Mouse (Mus musculus): Measurements from ENCODE around the gene Nek9. TPM values are rescaled to one million over a fixed set of nuclear protein-coding genes. Genes with fewer than 3 reads are reported as not detected.
A peak's percentile ranks its signal among the peaks of the same experiment; 100 is the strongest.

Gene Nek9
- polyA plus RNA-seq, 1 experiment from 2014 or later = 13.2 TPM

DNA sequence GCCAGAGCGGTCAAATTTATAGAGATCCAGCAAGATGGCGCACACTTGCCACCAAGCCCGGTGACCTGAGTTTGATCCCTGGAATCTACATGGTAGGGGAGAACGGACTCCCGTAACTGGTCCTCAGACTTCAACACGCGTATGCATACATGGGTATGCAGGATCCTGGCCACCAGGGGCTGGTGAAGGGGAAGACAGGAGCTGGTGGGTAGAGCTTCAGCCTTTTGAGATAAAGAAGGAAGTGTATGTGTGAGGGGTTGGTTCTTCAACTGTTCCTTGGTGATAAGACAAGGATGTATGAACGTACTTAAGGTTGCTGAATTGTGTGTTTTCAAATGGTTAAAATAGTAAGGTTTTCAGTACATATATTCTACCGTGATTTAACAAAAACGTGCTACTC, 60.2 kb downstream of the Nek9 start:
- no peaks in the 10 kb centered on the region for H3K9me3 ChIP-seq (ENCODE audit: control insufficient read depth, low read length)
- ATAC-seq = no peak
- no peak overlapping the region for H3K9ac ChIP-seq (replicated peaks; ENCODE audit: low read depth, low read length)
- H3K4me2 ChIP-seq (ENCODE audit: low read length) = no peak overlapping the region
- no peaks in the 10 kb centered on the region for H3K36me3 ChIP-seq (ENCODE audit: control insufficient read depth, insufficient read depth)
- WGBS = 95% methylated on average over 10 of the region's 10 CpGs
- H3K27me3 ChIP-seq (replicated peaks; ENCODE audit: control insufficient read depth, insufficient read depth, low read length) = no peaks in the 10 kb centered on the region
- H3K27ac ChIP-seq (ENCODE audit: low read length) = no peak overlapping the region
- no peak overlapping the region for H3K4me3 ChIP-seq (replicated peaks; ENCODE audit: low read length)
- peaks cover 9% of the 10 kb centered on the region for H3K4me1 ChIP-seq (replicated peaks; ENCODE audit: control insufficient read depth, insufficient read depth, low read length)

DNA sequence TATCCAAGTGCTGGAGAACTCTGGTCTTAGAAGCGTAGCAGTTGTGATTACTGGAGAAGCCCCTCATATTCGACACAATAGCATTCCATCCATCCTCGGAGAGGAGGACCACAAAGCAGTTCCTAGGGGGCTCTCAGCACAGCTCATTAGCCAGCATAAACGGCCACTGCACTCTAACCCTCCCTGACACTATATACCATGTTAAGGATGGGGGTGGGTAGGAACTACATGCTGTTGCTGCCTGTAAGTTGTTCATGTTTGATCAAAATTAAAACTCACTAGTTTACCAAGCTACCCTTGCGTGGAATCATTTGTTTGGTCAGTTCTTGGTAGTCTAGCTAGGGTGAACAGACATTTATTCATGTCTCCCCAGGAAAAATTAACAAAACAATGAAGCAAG, 62.9 kb downstream of the Nek9 start:
- Histone ChIP-seq H3K4me1 (replicated peaks; ENCODE audit: control insufficient read depth, insufficient read depth, low read length) (peaks cover 9% of the 10 kb centered on the region), H3K9me3 (ENCODE audit: control insufficient read depth, low read length) (no peaks in the 10 kb centered on the region), H3K4me2 (ENCODE audit: low read length) (no peak overlapping the region), H3K27ac (ENCODE audit: low read length) (no peak overlapping the region), H3K27me3 (replicated peaks; ENCODE audit: control insufficient read depth, insufficient read depth, low read length) (no peaks in the 10 kb centered on the region), H3K4me3 (replicated peaks; ENCODE audit: low read length) (no peak overlapping the region), H3K36me3 (ENCODE audit: control insufficient read depth, insufficient read depth) (no peaks in the 10 kb centered on the region), H3K9ac (replicated peaks; ENCODE audit: low read depth, low read length) (no peak overlapping the region)
- whole genome bisulfite sequencing = 58% methylated on average over 5 of the region's 5 CpGs
- no peak for ATAC-seq

- Histone ChIP-seq H3K9ac (replicated peaks; ENCODE audit: low read depth, low read length) (no peak overlapping the region), H3K36me3 (ENCODE audit: control insufficient read depth, insufficient read depth) (no peaks in the 10 kb centered on the region), H3K4me2 (ENCODE audit: low read length) (no peak overlapping the region), H3K4me1 (replicated peaks; ENCODE audit: control insufficient read depth, insufficient read depth, low read length) (peaks cover 3% of the 10 kb centered on the region; the same call in 1 of the 2 replicates), H3K4me3 (replicated peaks; ENCODE audit: low read length) (no peak overlapping the region), H3K9me3 (ENCODE audit: control insufficient read depth, low read length) (0 out of 2 replicates have a peak, but pooled peaks cover 3% of the 10 kb centered on the region), H3K27me3 (replicated peaks; ENCODE audit: control insufficient read depth, insufficient read depth, low read length) (no peaks in the 10 kb centered on the region), H3K27ac (ENCODE audit: low read length) (no peak overlapping the region)
- WGBS = 95% methylated on average over 10 of the region's 10 CpGs
- ATAC-seq = no peak
Observed at GRCm38 (mm10) chr12:85273508-85273907, 65.7 kb downstream of the Nek9 start.

DNA sequence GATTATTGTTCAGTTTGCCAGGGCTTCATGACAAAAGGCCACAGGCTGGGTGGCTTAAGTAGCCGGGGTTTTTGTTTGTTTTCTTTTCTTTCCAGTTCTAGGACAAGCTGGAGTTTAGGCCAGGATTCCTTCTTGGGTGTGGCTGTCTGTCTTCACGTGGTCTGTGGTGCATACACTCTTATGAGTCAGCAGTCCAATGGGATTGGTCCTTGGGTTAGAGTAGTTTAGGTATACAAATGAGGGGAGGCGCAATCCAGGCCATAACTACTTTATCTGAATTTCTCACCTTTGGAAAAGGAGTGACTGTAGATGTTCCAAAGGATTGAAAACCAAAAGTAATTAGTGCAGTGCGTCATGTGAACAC, 67.3 kb downstream of the Nek9 start:
- Histone ChIP-seq H3K4me1 (replicated peaks; ENCODE audit: control insufficient read depth, insufficient read depth, low read length) (peaks cover 3% of the 10 kb centered on the region; the same call in 1 of the 2 replicates), H3K36me3 (ENCODE audit: control insufficient read depth, insufficient read depth) (no peaks in the 10 kb centered on the region), H3K9ac (replicated peaks; ENCODE audit: low read depth, low read length) (no peak overlapping the region), H3K27ac (ENCODE audit: low read length) (no peak overlapping the region), H3K9me3 (ENCODE audit: control insufficient read depth, low read length) (0 out of 2 replicates have a peak, but pooled peaks cover 3% of the 10 kb centered on the region), H3K27me3 (replicated peaks; ENCODE audit: control insufficient read depth, insufficient read depth, low read length) (no peaks in the 10 kb centered on the region), H3K4me2 (ENCODE audit: low read length) (no peak overlapping the region), H3K4me3 (replicated peaks; ENCODE audit: low read length) (no peak overlapping the region)
- WGBS = 73% methylated on average over 4 of the region's 4 CpGs
- ATAC-seq = no peak

DNA sequence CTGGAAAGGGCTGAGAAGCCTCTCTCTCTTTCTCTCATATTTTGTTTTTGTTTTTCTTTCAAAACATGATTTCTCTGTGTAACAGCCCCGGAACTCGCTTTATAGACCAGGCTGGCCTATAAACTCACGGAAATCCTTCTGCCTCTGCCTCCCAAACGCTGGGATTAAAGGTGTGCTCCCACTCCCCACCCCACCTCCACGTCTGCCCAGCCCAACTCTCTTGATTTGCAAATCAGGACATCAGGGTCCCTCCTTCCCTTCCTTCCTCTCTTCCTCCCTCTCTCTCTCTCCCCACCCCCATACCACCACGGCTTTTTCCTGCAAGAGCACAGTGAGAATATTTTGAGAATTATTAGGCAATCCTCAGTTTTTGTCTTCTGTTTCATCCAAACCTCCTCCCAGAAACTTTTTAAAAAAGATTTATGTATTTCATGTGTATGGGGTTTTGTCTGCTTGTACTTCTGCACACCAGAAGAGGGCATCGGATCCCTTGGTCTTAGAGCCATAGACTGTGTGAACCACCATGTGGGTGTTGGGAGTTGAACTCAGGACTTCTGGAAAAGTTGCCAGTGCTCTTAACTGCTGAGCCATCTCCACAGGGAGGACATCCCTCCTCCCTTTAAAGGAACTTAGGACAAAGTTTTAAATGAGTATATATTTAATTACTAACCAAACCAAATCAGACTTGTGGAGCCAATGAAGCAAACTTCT, 67.9 kb downstream of the Nek9 start:
- no peak overlapping the region for H3K9ac ChIP-seq (replicated peaks; ENCODE audit: low read depth, low read length)
- no peak for ATAC-seq
- H3K4me3 ChIP-seq (replicated peaks; ENCODE audit: low read length) = no peak overlapping the region
- peaks cover 3% of the 10 kb centered on the region; the same call in 1 of the 2 replicates for H3K4me1 ChIP-seq (replicated peaks; ENCODE audit: control insufficient read depth, insufficient read depth, low read length)
- H3K4me2 ChIP-seq (ENCODE audit: low read length) = no peak overlapping the region
- H3K9me3 ChIP-seq (ENCODE audit: control insufficient read depth, low read length) = 0 out of 2 replicates have a peak, but pooled peaks cover 3% of the 10 kb centered on the region
- H3K27ac ChIP-seq (ENCODE audit: low read length) = no peak overlapping the region
- H3K36me3 ChIP-seq (ENCODE audit: control insufficient read depth, insufficient read depth) = no peaks in the 10 kb centered on the region
- 79% methylated on average over 7 of the region's 7 CpGs for WGBS
- no peaks in the 10 kb centered on the region for H3K27me3 ChIP-seq (replicated peaks; ENCODE audit: control insufficient read depth, insufficient read depth, low read length)

DNA sequence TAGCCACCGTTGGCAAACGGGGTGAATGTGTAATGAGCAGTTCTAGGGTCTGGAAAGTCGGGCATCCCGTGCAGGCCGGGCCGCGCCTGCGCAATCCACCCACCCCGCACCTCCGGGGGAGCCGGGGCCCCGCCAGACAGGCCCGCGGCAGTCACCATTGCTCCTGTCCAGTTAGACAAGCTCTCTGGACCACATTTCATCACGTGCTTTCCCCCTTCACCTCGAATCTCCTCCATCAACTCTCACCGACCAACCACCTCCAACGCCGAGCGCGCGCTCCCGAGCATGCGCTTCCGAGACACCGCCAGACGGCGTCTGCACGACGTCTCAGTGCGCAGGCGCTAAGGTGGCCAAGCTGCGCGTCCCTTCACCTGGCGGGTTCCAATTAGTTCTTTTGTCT, 68.8 kb downstream of the Nek9 start, which contains the start of gene Mlh3:
Gene Mlh3, minus strand, starts transcription at position 281 of the 400 bp plus-strand sequence.
- Histone ChIP-seq H3K4me3 (replicated peaks; ENCODE audit: low read length) (peak within 1 kb of the TSS; percentile 73), H3K9ac (replicated peaks; ENCODE audit: low read depth, low read length) (peak within 1 kb of the TSS; percentile 87), H3K4me2 (ENCODE audit: low read length) (peak within 1 kb of the TSS; percentile 70), H3K36me3 (ENCODE audit: control insufficient read depth, insufficient read depth) (no peaks in the 10 kb centered on the region), H3K4me1 (replicated peaks; ENCODE audit: control insufficient read depth, insufficient read depth, low read length) (peaks cover 3% of the 10 kb centered on the region; the same call in 1 of the 2 replicates), H3K27ac (ENCODE audit: low read length) (peak within 1 kb of the TSS; percentile 88), H3K27me3 (replicated peaks; ENCODE audit: control insufficient read depth, insufficient read depth, low read length) (no peaks in the 10 kb centered on the region), H3K9me3 (ENCODE audit: control insufficient read depth, low read length) (0 out of 2 replicates have a peak, but pooled peaks cover 3% of the 10 kb centered on the region)
- peak; percentile 96 for ATAC-seq
- under 1% methylated on average over 35 of the region's 35 CpGs for WGBS

DNA sequence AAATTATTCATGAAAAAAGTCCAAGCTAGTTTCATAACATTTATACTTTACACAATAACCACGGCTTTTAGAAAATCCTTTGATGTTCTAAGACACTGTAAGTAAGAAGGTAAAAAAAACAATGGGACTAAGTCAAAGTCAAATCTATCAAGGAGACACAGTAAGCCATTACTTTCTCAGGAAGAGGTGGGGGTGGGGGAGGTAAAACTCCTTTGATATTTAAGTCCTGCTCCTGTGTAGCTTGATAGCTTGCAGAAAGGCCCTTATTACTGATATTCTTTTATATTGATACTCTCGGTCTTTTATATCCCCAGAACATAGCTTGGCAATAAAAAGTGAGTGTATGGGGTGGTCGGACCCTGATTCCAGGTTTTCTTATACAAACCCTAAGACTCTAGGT, 69.3 kb downstream of the Nek9 start:
- WGBS = 53% methylated on average over 3 of the region's 3 CpGs
- H3K9me3 ChIP-seq (ENCODE audit: control insufficient read depth, low read length) = 0 out of 2 replicates have a peak, but pooled peaks cover 3% of the 10 kb centered on the region
- H3K4me3 ChIP-seq (replicated peaks; ENCODE audit: low read length) = peak overlapping the region; percentile 73
- no peaks in the 10 kb centered on the region for H3K36me3 ChIP-seq (ENCODE audit: control insufficient read depth, insufficient read depth)
- H3K27me3 ChIP-seq (replicated peaks; ENCODE audit: control insufficient read depth, insufficient read depth, low read length) = no peaks in the 10 kb centered on the region
- H3K9ac ChIP-seq (replicated peaks; ENCODE audit: low read depth, low read length) = peak overlapping the region; percentile 87
- H3K27ac ChIP-seq (ENCODE audit: low read length) = peak overlapping the region; percentile 88
- H3K4me1 ChIP-seq (replicated peaks; ENCODE audit: control insufficient read depth, insufficient read depth, low read length) = peaks cover 3% of the 10 kb centered on the region; the same call in 1 of the 2 replicates
- peak overlapping the region; percentile 70 for H3K4me2 ChIP-seq (ENCODE audit: low read length)
- no peak for ATAC-seq

DNA sequence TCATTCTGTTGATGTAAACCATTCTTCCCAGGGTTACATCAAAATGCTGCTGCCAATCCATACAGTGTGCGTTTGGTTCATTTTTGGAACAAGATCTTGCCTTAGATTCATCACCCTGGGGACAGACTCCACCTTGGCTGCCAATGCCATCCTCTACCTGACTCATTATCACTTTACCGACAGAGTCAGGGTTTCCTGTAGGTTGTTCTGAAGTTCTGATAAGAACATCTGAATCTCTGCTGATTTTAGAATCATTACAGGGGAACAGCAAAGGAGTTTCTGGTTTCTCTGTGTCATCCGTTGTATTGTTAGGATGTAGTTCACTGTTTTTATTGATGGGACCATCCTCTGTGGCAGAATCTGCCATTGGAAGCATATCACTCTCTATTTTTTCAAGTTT, 72.9 kb downstream of the Nek9 start:
- 97% methylated on average over 3 of the region's 3 CpGs for WGBS
- ATAC-seq = no peak
- H3K9me3 ChIP-seq (ENCODE audit: control insufficient read depth, low read length) = 0 out of 2 replicates have a peak, but pooled peaks cover 3% of the 10 kb centered on the region

DNA sequence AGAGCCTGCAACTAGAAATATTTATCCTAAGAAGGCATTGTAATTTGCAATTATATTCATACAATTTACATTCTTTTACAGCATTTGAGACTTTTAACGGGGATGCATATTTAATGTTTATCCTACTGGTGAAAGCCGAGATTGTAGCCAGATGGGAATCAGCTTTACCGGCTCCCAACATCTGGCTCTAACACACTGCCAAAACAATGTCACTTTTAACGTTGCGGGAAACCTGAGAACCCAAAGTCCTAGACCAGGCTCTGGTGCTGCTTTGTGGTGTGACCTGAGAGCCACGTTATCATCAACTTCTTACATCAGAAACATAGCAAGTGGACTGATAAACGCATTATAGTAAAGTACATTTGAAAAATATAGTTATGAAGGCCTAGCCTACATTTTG, 74.2 kb downstream of the Nek9 start:
- Histone ChIP-seq H3K4me3 (replicated peaks; ENCODE audit: low read length) (no peak overlapping the region), H3K4me2 (ENCODE audit: low read length) (no peak overlapping the region), H3K9me3 (ENCODE audit: control insufficient read depth, low read length) (0 out of 2 replicates have a peak, but pooled peaks cover 3% of the 10 kb centered on the region), H3K27ac (ENCODE audit: low read length) (no peak overlapping the region), H3K36me3 (ENCODE audit: control insufficient read depth, insufficient read depth) (no peaks in the 10 kb centered on the region), H3K27me3 (replicated peaks; ENCODE audit: control insufficient read depth, insufficient read depth, low read length) (no peaks in the 10 kb centered on the region), H3K4me1 (replicated peaks; ENCODE audit: control insufficient read depth, insufficient read depth, low read length) (peaks cover 8% of the 10 kb centered on the region), H3K9ac (replicated peaks; ENCODE audit: low read depth, low read length) (no peak overlapping the region)
- no peak for ATAC-seq
- WGBS = 60% methylated on average over 7 of the region's 7 CpGs

More for the DNA sequence above, 72.9 kb downstream of the Nek9 start:
- Histone ChIP-seq H3K27me3 (replicated peaks; ENCODE audit: control insufficient read depth, insufficient read depth, low read length) (no peaks in the 10 kb centered on the region), H3K4me1 (replicated peaks; ENCODE audit: control insufficient read depth, insufficient read depth, low read length) (peaks cover 9% of the 10 kb centered on the region), H3K27ac (ENCODE audit: low read length) (no peak overlapping the region), H3K36me3 (ENCODE audit: control insufficient read depth, insufficient read depth) (no peaks in the 10 kb centered on the region), H3K4me3 (replicated peaks; ENCODE audit: low read length) (no peak overlapping the region), H3K9ac (replicated peaks; ENCODE audit: low read depth, low read length) (no peak overlapping the region), H3K4me2 (ENCODE audit: low read length) (no peak overlapping the region)
